Mouse (Mus musculus): ENCODE results near the gene Glyctk. TPM values are rescaled to one million over a fixed set of nuclear protein-coding genes. Genes with fewer than 3 reads are reported as not detected.

The Glyctk gene
- not detected for polyA plus RNA-seq (2014; fragmentation: Illumina TruSeq; extraction: RNeasy Lipid Tissue Mini Kit (QIAGEN cat#74804); ENCODE audit: low read depth, low replicate concordance)

GRCm38 (mm10) chr9:106158037-106158491 is at the start of gene Glyctk:
Glyctk (minus strand) TSS chr9:106158138.

DNA sequence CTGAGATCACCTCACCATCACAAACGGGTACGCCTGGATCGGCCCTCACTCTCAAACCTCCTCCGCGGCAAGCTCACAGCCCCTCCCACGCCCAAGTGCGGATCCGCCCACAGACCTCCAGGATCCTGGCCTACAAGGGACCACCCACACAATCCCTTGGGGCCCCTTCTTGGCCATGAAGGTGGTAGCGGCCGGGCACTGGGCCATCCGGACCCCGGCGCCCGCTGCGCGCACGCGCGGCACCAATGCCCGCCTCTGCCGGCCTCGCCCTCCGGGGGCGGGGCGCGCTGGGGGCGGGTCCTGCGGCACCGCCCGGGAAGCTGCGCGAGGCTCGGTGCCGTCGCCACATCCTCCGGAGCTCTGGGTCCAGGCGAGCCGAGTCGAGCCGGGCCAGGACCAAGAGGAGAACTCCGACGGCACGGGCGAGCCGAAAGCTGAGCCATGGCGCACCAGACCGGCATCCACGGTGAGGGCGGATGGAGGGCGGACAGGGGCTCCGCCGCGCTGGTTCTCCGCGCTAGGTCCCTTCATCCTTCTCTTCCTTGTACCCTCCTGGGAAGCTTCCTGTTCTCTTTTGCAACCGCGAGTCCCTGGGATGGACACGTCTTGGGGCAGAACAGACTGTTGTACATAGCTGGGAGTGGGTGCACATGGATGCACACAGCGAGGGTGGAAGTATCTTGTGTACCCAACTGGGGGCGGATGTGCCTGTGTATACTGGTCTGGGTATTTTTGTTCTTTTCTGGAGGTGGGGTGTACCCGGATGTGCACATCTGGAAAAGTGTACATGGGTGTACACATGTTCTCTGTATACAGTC is 45.1 kb upstream of the Glyctk start, which contains the start of gene Twf2:
Twf2 (plus strand) TSS at position 290 of the 818 bp plus-strand sequence.

GRCm38 (mm10) chr9:106199535-106200272 is 41.8 kb upstream of the Glyctk start, which contains the start of gene Ppm1m:
Ppm1m (minus strand) TSS chr9:106199746.

DNA sequence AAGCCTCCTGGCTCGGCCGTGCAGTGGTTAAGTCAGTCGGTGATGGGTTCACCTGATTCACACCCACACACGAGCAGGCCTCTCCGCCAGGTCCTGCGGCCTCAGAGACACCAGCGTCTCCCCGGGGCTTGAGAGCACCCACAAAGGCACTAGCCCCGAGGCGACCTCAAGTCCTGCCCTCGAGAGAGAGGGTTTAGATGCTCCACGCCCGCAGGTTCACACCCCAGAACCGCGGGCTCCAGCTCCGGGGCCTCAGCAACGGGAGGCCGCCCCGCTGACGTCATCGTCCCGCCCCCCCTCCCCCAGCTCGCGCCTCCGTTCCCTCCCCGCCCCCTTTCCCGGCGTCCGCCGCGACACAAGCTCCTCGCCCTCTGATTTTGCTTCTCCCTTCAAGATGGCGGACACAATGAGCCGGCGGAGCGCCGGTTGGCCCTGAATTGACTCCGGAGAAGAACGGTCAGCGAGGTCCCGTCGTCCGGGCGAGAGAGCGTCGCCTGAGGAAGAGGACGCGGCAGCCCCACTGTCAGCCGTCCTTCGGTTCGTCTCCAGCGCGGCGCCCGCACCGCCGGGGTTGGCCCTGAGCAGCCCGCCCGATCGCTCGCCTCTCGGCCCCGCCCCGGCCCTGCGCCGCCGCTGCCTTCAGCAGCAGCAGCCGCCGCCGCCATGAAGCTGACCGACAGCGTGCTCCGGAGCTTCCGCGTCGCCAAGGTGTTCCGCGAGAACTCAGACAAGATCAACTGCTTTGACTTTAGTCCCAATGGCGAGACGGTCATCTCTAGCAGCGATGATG is 12.8 kb upstream of the Glyctk start, which contains the start of gene Wdr82:
Wdr82 (plus strand) TSS at position 373 of the 790 bp plus-strand sequence.

Other genes starting within 250 kb of the Glyctk start
- gene Col6a5, start 197.5 kb downstream of the Glyctk start, polyA plus RNA-seq (2014; fragmentation: Illumina TruSeq; extraction: RNeasy Lipid Tissue Mini Kit (QIAGEN cat#74804); ENCODE audit: low read depth, low replicate concordance) = 0.76 TPM
- gene Col6a4, start 61.4 kb downstream of the Glyctk start, polyA plus RNA-seq (2014; fragmentation: Illumina TruSeq; extraction: RNeasy Lipid Tissue Mini Kit (QIAGEN cat#74804); ENCODE audit: low read depth, low replicate concordance) = 0.35 TPM
- 109 TPM for gene Wdr82, start 12.8 kb upstream of the Glyctk start, polyA plus RNA-seq (2014; fragmentation: Illumina TruSeq; extraction: RNeasy Lipid Tissue Mini Kit (QIAGEN cat#74804); ENCODE audit: low read depth, low replicate concordance)
- 10.9 TPM for gene Ppm1m, start 41.6 kb upstream of the Glyctk start, polyA plus RNA-seq (2014; fragmentation: Illumina TruSeq; extraction: RNeasy Lipid Tissue Mini Kit (QIAGEN cat#74804); ENCODE audit: low read depth, low replicate concordance)
- gene Twf2, start 45.0 kb upstream of the Glyctk start, polyA plus RNA-seq (2014; fragmentation: Illumina TruSeq; extraction: RNeasy Lipid Tissue Mini Kit (QIAGEN cat#74804); ENCODE audit: low read depth, low replicate concordance) = 1.7 TPM
- not detected for gene Tlr9, start 64.5 kb upstream of the Glyctk start, polyA plus RNA-seq (2014; fragmentation: Illumina TruSeq; extraction: RNeasy Lipid Tissue Mini Kit (QIAGEN cat#74804); ENCODE audit: low read depth, low replicate concordance)
- 319 TPM for gene Alas1, start 90.5 kb upstream of the Glyctk start, polyA plus RNA-seq (2014; fragmentation: Illumina TruSeq; extraction: RNeasy Lipid Tissue Mini Kit (QIAGEN cat#74804); ENCODE audit: low read depth, low replicate concordance)
- gene Poc1a, start 122.9 kb upstream of the Glyctk start, polyA plus RNA-seq (2014; fragmentation: Illumina TruSeq; extraction: RNeasy Lipid Tissue Mini Kit (QIAGEN cat#74804); ENCODE audit: low read depth, low replicate concordance) = not detected
- gene Dusp7, start 210.5 kb upstream of the Glyctk start, polyA plus RNA-seq (2014; fragmentation: Illumina TruSeq; extraction: RNeasy Lipid Tissue Mini Kit (QIAGEN cat#74804); ENCODE audit: low read depth, low replicate concordance) = 13.1 TPM